Mouse (Mus musculus) E14TG2a.4 (cell line): Measurements from ENCODE around the gene Ncam1.

Source experiments
- H3K27me3 ChIP-seq: 2 replicates; pipeline ENCODE4 v1.6.1; 2014; ENCODE audit warnings: low read length, control low read depth; ENCODE audit not compliant: insufficient read depth
- H3K36me3 ChIP-seq: 2 replicates; pipeline ENCODE4 v1.6.1; 2014; ENCODE audit warnings: low read length, control low read depth; ENCODE audit not compliant: insufficient read depth
- H3K4me1 ChIP-seq: replicated peaks from 2 replicates; pipeline ENCODE4 v1.6.1; 2014; ENCODE audit warnings: low read depth, low read length, control low read depth
- H3K4me3 ChIP-seq: replicated peaks from 2 replicates; pipeline ENCODE4 v1.5.1; 2014; ENCODE audit warnings: mild to moderate bottlenecking, low read length
- H3K9me3 ChIP-seq: 2 replicates; pipeline ENCODE4 v1.6.1; 2014; ENCODE audit warnings: low read length, control low read depth
- CTCF ChIP-seq: conservative IDR thresholded peaks from 2 replicates; pipeline ENCODE4 v1.5.1; 2014; ENCODE audit warnings: low read length
- NANOG ChIP-seq: IDR thresholded peaks from 2 replicates; pipeline ENCODE4 v1.6.1; 2014; ENCODE audit warnings: borderline replicate concordance, low read length, mixed read lengths
- POU5F1 ChIP-seq: IDR thresholded peaks from 2 replicates; pipeline ENCODE4 v1.6.1; 2014; ENCODE audit warnings: low read length, borderline replicate concordance

The Ncam1 gene

DNA sequence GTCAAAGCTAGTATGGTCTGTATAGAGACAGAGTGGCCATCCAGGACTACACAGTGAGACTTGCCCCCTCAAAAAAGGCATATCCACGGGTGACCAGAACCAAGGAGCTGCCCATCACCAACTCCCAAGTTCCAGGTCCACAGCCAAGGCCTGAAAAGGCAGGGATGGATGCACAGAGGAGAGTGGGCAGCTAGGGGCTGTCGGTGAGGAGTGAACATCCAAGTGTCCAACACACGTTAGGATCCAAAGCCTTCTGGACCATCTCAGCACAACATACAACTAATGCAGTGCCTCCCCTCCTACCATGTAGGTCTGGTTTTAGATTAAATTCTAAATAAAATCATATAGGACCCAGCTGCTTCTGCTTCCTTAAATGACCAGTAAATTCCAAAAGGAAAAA, 342.6 kb downstream of the Ncam1 start:
- Histone ChIP-seq H3K9me3 (peaks cover 3% of the 10 kb centered on the region; the same call in 1 of the 2 replicates), H3K27me3 (no peaks in the 10 kb centered on the region), H3K4me1 (no peaks in the 10 kb centered on the region), H3K36me3 (no peaks in the 10 kb centered on the region), H3K4me3 (no peak overlapping the region)
- no peak for TF ChIP-seq NANOG
- no peak for TF ChIP-seq POU5F1
- no peak for TF ChIP-seq CTCF

- Histone ChIP-seq H3K4me1 (no peaks in the 10 kb centered on the region), H3K9me3 (peaks cover 3% of the 10 kb centered on the region; the same call in 1 of the 2 replicates), H3K36me3 (no peaks in the 10 kb centered on the region), H3K27me3 (no peaks in the 10 kb centered on the region), H3K4me3 (no peak overlapping the region)
- TF ChIP-seq CTCF (no peak), NANOG (no peak), POU5F1 (no peak)
Observed at GRCm38 (mm10) chr9:49452396-49452795, 346.3 kb downstream of the Ncam1 start.
